Mouse (Mus musculus) gastrocnemius, postnatal 36 days (tissue): ENCODE results near the gene Gls2. TPM values are rescaled to one million over a fixed set of nuclear protein-coding genes. Genes with fewer than 3 reads are reported as not detected.

ENCODE experiments used
- total RNA-seq, 2 experiments: library from RNA; stranded (reverse); gene quantifications; 2 replicates each; pipeline ENCODE4 v1.2.3; 2021

The Gls2 gene
- total RNA-seq, 2 experiments from 2014 or later = 0.35 to 0.59 TPM

Other genes with a start within 250 kb of the Gls2 start
- not detected for gene Hsd17b6, start 186.8 kb upstream of the Gls2 start, total RNA-seq
- 1 to 10 TPM in 1 of 2 experiments, under 1 TPM in 1; 0.71 to 1.1 TPM for gene Prim1, start 179.3 kb upstream of the Gls2 start, total RNA-seq
- 100 to 1,000 TPM; 318 to 407 TPM for gene Naca, start 158.9 kb upstream of the Gls2 start, total RNA-seq
- gene Ptges3, start 135.5 kb upstream of the Gls2 start, total RNA-seq = 10 to 100 TPM; 56.6 to 60.7 TPM
- 1,000 to 10,000 TPM; 3,740 to 3,926 TPM for gene Atp5b, start 111.2 kb upstream of the Gls2 start, total RNA-seq
- 10 to 100 TPM; 11.9 to 14.2 TPM for gene Baz2a, start 102.9 kb upstream of the Gls2 start, total RNA-seq
- gene Rbms2, start 14.2 kb upstream of the Gls2 start, total RNA-seq = 10 to 100 TPM; 53.4 to 58.1 TPM
- 10 to 100 TPM; 31.8 to 32.3 TPM for gene Spryd4, start 17.4 kb downstream of the Gls2 start, total RNA-seq
- gene Mip, start 31.4 kb downstream of the Gls2 start, total RNA-seq = not detected
- gene Timeless, start 37.6 kb downstream of the Gls2 start, total RNA-seq = 1 to 10 TPM; 1.7 to 2.2 TPM
- not detected for gene Apon, start 59.6 kb downstream of the Gls2 start, total RNA-seq
- not detected for gene Apof, start 74.2 kb downstream of the Gls2 start, total RNA-seq
- gene Stat2, start 76.1 kb downstream of the Gls2 start, total RNA-seq = 1 to 10 TPM; 3.2 to 3.9 TPM
- gene Il23a, start 104.3 kb downstream of the Gls2 start, total RNA-seq = not detected
- gene Pan2, start 108.9 kb downstream of the Gls2 start, total RNA-seq = 1 to 10 TPM; 4.4 to 5.6 TPM
- gene Cnpy2, start 128.0 kb downstream of the Gls2 start, total RNA-seq = 10 to 100 TPM; 41.6 to 45.4 TPM
- gene Cs, start 143.3 kb downstream of the Gls2 start, total RNA-seq = 100 to 1,000 TPM; 586 to 610 TPM
- gene Coq10a, start 174.5 kb downstream of the Gls2 start, total RNA-seq = 100 to 1,000 TPM; 433 to 434 TPM
- gene Ankrd52, start 182.7 kb downstream of the Gls2 start, total RNA-seq = 10 to 100 TPM; 50.5 to 55.7 TPM
- gene Slc39a5, start 206.8 kb downstream of the Gls2 start, total RNA-seq = not detected
- gene Nabp2, start 217.0 kb downstream of the Gls2 start, total RNA-seq = 10 to 100 TPM; 48.1 to 50.4 TPM
- gene Rnf41, start 217.2 kb downstream of the Gls2 start, total RNA-seq = 10 to 100 TPM; 10.4 to 10.5 TPM